Mouse (Mus musculus): ENCODE measurements around the gene Olfr1151.

Olfr1151 gene

GRCm38 (mm10) chr2:87855562-87855961, at the start of gene Olfr1151:
TSS of gene Olfr1151 (plus strand) at chr2:87855862.
- DNase-seq (ENCODE audit: low spot score) = no peak

- no peak for DNase-seq (ENCODE audit: low spot score)
Measured at GRCm38 (mm10) chr2:87809522-87809921, 46.1 kb upstream of the Olfr1151 start, which contains the start of gene Olfr1145. TSS of gene Olfr1145 (plus strand) at chr2:87809822.

GRCm38 (mm10) chr2:87830233-87830632, 25.4 kb upstream of the Olfr1151 start, which contains the start of gene Olfr1148:
TSS of gene Olfr1148 (plus strand) at chr2:87830533.
- DNase-seq (ENCODE audit: low spot score) = no peak

GRCm38 (mm10) chr2:87843693-87844092, 12.0 kb upstream of the Olfr1151 start, which contains the start of gene Olfr1150-ps1:
TSS of gene Olfr1150-ps1 (plus strand) at chr2:87843993.
- DNase-seq (ENCODE audit: low spot score) = no peak

- DNase-seq (ENCODE audit: low spot score) = no peak
Measured at GRCm38 (mm10) chr2:87866192-87866591, 10.5 kb downstream of the Olfr1151 start, which contains the start of gene Olfr1152. TSS of gene Olfr1152 (plus strand) at chr2:87866492.

- DNase-seq (ENCODE audit: low spot score) = no peak
Measured at GRCm38 (mm10) chr2:87894662-87895061, 39.0 kb downstream of the Olfr1151 start, which contains the start of gene Olfr1153. TSS of gene Olfr1153 (plus strand) at chr2:87894962.

- no peak for DNase-seq (ENCODE audit: low spot score)
Measured at GRCm38 (mm10) chr2:87905066-87905465, 49.4 kb downstream of the Olfr1151 start, which contains the start of gene Olfr1154. TSS of gene Olfr1154 (minus strand) at chr2:87905166.
